Mouse (Mus musculus): ENCODE data around the gene Mapkapk5.

- TF ChIP-seq CTCF (IDR thresholded peaks at IDR 0.05; ENCODE audit: low read depth, low read length) (no peak), TAL1 (conservative IDR thresholded peaks at IDR 0.05; ENCODE audit: low read depth, low read length) (no peak), GATA1 (IDR thresholded peaks at IDR 0.05; ENCODE audit: borderline replicate concordance, low read length) (no peak), POLR2AphosphoS5 (IDR thresholded peaks at IDR 0.05; ENCODE audit: insufficient replicate concordance, low read depth, low read length) (no peak)
Observed at GRCm38 (mm10) chr5:121526526-121526925, 19.2 kb downstream of the Mapkapk5 start.
